Mouse (Mus musculus) left cerebral cortex, adult 2 months (tissue): ENCODE data around the gene Ptx4. TPM values are rescaled to one million over a fixed set of nuclear protein-coding genes. Genes with fewer than 3 reads are reported as not detected.
"Not testable (repeated sequence)": the region's sequence is repeated elsewhere in the genome, so short reads cannot be mapped to it uniquely, and the experiment has no call there.

ENCODE experiments used
- DNase-seq, 2 experiments: peaks; one replicate each; pipeline ENCODE4 v3.0.0; 2021 to 2022; ENCODE audit warnings: low spot score in 2 of 2, mixed read lengths in 1 of 2; ENCODE audit errors: extremely low spot score in 1 of 2
- H3K27ac ChIP-seq: fragments of 200-600 bp; 2 replicates; pipeline ENCODE4 v1.8.1; 2022
- H3K4me3 ChIP-seq: fragments of 200-600 bp; 2 replicates; pipeline ENCODE4 v1.8.1; 2022
- CTCF ChIP-seq: fragments of 200-600 bp; IDR thresholded peaks from 2 replicates; pipeline ENCODE4 v1.8.1; 2022; ENCODE audit warnings: antibody characterized with exemption, mild to moderate bottlenecking, moderate library complexity
- intact Hi-C: fragments of 180-260 bp; cut with DNase I; formaldehyde crosslinking; loops from one replicate; pipeline ENCODE4 v1.15.1; 2025
- total RNA-seq, 2 experiments: library from RNA; stranded (reverse); gene quantifications; 2 replicates each; pipeline ENCODE4 v1.2.3; 2021

Gene Ptx4
- total RNA-seq, 2 experiments from 2014 or later, result 0.33 to 0.63 TPM

DNA sequence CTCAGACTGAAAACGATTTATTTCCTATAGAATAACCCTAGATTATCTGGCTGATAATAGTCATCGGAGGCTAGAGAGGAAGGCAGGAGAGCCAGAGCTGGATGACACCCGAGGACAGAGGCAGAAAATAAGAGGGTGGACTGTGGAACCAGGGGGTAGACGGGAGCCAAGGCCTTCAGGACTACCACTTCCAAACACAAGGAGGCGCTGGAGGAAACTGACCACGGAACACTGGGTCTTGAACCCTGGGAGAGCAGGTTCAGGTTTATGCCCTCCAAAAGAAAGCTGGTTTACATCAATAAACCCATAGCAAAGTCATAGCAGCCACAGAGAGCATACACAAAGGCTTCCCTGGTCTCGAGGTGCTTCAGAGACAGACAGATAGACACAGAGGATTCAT, 3.4 kb downstream of the Ptx4 start:
- H3K4me3 ChIP-seq, result no peak overlapping the region
- peak; percentile 24 for TF ChIP-seq CTCF
- no peak for DNase-seq
- H3K27ac ChIP-seq, result no peak overlapping the region
- intact Hi-C loops, result no loop called here

DNA sequence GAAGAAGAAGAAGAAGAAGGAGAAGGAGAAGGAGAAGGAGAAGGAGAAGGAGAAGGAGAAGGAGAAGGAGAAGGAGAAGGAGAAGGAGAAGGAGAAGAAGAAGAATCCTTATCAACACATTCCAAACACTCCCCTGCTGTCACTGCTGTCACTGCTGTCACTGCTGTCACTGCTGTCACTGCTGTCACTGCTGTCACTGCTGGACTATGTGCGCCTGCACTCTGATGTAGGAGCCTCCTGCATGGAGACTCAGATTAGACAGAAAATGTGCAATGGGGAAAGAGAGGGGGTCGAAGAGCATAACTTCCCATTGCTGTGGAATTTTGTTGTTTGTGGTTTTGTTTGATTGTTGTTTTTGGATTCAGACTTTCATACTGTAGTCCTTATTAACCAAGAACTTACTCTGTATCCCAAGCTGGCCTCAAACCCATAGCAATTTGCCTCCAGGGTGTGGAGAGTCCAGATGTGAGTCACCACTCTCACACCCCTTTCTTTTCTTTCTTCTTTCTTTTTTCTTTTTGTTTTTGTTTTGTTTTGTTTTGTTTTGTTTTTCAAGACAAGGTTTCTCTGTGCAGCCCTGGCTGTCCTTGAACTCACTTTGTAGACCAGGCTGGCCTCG, 5.0 kb downstream of the Ptx4 start:
- intact Hi-C loops, H3K27ac ChIP-seq, DNase-seq, H3K4me3 ChIP-seq: not testable (repeated sequence)

DNA sequence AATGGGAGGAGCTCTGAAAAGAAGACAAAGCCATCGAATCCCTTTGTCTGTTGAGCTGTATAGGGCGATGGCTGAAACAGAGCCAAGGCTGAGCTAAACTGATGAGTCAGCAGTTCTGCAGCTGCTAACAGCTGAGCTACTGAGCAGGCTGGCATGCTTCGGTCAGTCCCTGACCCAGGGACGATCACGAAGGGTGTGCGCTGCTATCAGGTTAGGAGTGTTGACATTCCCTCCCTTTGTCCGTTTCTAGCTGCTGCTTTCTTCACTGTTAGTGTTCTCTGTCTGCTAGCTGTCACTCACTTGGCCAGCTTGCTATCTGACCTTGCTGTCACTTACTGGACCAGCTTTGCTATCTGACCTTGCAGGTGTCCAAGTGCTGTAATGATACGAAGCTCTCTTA, 6.5 kb downstream of the Ptx4 start:
- DNase-seq, result no peak
- Histone ChIP-seq H3K27ac (no peak overlapping the region), H3K4me3 (no peak overlapping the region)
- intact Hi-C loops, result no loop called here
- TF ChIP-seq CTCF, result no peak

DNA sequence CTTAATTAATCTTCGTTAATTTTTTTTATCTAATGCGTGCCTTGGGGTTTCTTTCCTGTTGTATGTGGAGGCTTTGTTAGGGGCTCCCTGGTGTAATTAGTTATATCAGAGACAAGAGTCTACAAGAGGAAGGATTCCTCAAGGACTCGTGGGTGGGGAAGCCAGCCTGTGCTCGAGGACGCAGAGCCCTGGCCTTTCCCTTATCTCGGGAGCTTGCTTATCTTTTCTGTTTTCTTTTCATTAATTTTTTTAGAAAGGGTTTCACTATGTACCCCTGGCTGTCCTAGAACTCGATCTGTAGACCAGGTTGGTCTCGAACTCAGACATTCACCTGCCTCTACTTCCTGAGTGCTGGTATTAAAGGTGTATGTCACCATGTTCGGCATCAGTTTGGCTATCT, 7.1 kb downstream of the Ptx4 start:
- H3K4me3 ChIP-seq, result no peak overlapping the region
- intact Hi-C loops, result no loop called here
- DNase-seq, result no peak
- no peak for TF ChIP-seq CTCF
- no peak overlapping the region for H3K27ac ChIP-seq

DNA sequence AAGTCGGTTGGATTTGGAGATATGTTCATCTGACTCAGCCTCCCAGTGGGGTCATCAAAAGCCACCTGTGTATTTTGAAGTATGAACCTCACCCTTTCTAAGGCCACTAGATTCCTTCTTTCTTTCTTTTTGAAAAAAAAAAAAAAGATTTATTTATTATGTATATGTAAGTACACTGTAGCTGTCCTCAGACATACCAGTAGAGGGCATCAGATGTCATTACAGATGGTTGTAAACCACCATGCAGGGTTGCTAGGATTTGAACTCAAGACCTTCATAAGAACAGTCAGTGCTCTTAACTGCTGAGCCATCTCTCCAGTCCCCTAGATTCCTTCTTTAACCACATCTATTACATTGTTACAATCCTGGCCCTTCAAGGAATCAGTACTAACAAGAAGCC, 9.5 kb downstream of the Ptx4 start:
- intact Hi-C loops, result no loop called here
- DNase-seq, result no peak
- no peak overlapping the region for H3K4me3 ChIP-seq
- peak; percentile 20 for TF ChIP-seq CTCF
- H3K27ac ChIP-seq, result no peak overlapping the region

DNA sequence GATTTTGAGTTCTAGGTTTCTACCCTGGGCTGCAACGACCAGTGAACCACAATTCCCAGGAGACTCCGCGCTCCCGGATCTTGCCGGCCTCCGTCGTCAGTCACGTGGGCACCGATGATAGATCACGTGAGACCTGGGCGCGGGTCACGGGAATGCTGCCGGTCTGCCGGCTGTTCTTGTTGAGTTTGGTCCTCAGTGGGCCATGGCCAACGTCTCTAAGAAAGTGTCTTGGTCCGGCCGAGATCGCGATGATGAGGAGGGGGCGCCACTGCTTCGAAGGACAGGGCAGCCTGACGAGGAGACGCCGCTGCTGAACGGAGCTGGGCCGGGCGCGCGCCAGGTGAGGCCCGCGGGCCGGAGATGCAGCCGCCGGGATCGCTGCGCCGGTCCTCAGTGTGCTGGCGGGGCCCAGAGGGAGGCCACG, 12.7 kb downstream of the Ptx4 start, which contains the start of gene Clcn7:
Gene Clcn7, plus strand, starts transcription at position 117 of the 424 bp plus-strand sequence.
- Histone ChIP-seq H3K4me3 (peak within 1 kb of the TSS; percentile 99), H3K27ac (peak within 1 kb of the TSS; percentile 81)
- no peak for TF ChIP-seq CTCF
- peak; percentile 94 to 96 for DNase-seq
- intact Hi-C loops, result loop anchor here (1.0 kb wide), 1 partner anchor 51 kb away; the partner anchor contains the start of gene BC003965

DNA sequence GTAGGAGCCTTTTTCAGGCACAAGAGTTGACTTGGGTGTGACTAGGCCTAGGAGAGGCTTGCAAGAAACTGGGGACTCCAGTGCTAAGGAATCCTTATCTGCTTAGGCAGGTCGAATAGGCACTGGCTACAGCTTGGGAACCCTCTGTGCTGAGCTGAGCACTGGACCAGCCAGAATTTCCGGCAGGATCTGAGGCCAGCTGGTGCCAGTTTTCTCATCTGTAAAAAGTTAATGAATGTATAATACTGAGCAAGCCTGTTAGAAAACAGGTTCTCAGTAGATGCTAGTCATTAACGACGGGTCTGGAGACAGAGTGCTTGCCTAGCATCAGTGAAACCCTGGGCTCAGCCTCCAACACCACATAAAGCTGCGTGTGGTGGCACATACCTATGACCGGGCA, 15.1 kb downstream of the Ptx4 start:
- DNase-seq, result no peak
- H3K4me3 ChIP-seq, result no peak overlapping the region
- H3K27ac ChIP-seq, result no peak overlapping the region
- intact Hi-C loops, result no loop called here
- no peak for TF ChIP-seq CTCF

DNA sequence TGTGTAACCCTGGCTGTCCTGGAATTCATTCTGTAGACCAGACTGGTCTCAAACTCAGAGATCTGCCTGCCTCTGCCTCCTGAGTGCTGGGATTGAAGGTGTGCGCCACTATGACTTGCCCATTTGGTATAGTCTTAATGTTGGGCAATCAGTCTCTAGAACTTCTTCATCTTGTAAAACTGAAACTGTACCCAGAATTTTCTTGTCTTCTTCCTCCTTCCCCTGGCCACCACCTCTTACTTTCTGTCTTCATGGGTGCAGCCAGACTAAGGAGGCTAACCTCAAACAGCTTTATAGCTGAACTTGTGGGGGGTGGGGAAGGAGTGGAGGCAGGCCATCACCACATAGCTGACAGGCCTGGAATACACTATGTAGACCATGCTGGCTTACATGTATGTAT, 18.2 kb downstream of the Ptx4 start:
- no peak for DNase-seq
- Histone ChIP-seq H3K4me3 (no peak overlapping the region), H3K27ac (no peak overlapping the region)
- intact Hi-C loops, result no loop called here
- TF ChIP-seq CTCF, result no peak

DNA sequence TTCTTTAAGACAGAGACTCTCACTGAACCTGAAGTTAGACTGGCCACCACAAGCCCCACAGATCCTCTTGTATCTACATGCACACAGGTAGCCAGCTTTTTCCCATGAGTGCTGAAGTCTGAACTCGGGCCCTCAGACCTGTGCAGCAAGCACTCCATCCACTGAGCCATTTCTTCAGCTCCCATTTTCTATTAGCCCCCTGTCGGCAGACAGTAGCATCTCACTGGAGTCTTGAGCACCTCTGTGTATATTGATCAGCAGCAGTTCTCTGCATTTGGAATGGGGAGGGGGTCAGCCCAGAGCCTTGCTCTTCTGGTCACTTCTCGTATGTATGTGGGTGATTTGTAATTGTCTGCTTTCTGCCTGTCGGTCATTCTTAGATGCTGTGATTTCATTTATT, 19.4 kb downstream of the Ptx4 start:
- intact Hi-C loops, result no loop called here
- Histone ChIP-seq H3K4me3 (no peak overlapping the region), H3K27ac (no peak overlapping the region)
- DNase-seq, result no peak
- peak; percentile 41 for TF ChIP-seq CTCF

DNA sequence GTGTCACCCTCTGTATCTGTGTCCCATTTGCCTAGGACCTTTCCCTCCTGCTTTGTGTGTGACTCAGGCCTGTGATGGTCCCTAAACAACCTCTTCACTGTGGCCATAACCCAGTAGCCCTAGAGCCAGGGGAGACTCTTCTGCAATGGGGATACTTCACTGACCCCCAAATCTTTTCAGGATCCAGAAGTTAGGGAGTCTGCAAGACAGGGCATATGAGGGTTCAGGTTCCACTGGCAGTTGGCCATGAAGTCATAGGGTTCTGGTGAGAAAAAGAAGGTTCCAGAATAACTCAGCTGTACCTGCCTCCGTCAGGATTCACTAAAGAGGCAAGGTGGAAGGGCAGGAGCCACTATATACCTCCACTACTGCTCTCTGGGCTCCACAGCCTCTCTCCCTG, 41.6 kb downstream of the Ptx4 start, which contains the start of gene Ccdc154:
Gene Ccdc154, plus strand, starts transcription at position 301 of the 400 bp plus-strand sequence.
- no peak within 1 kb of the TSS for H3K4me3 ChIP-seq
- no peak within 1 kb of the TSS for H3K27ac ChIP-seq
- no peak for TF ChIP-seq CTCF
- intact Hi-C loops, result no loop called here
- DNase-seq, result no peak

DNA sequence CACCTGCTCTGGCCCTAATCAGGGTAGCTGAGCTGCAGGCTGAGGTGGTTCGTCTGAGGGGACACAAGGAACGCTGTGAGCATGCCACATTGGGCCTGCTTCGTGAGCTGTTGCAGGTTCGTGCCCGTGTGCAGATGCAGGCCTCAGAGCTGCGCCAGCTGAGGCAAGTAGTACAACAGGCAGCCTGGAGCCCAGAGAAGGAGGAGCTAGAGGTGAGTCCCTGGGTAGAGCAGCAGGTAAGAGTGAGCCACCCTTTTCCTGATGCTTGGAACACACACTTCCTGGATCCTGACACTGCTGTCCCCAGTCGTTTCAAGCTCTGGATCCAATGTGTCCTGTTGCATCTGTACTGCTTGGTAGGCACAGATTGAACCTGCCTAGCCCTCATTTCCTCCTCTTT, 42.8 kb downstream of the Ptx4 start:
- no peak for DNase-seq
- no peak for TF ChIP-seq CTCF
- no peak overlapping the region for H3K4me3 ChIP-seq
- no peak overlapping the region for H3K27ac ChIP-seq
- intact Hi-C loops, result no loop called here

DNA sequence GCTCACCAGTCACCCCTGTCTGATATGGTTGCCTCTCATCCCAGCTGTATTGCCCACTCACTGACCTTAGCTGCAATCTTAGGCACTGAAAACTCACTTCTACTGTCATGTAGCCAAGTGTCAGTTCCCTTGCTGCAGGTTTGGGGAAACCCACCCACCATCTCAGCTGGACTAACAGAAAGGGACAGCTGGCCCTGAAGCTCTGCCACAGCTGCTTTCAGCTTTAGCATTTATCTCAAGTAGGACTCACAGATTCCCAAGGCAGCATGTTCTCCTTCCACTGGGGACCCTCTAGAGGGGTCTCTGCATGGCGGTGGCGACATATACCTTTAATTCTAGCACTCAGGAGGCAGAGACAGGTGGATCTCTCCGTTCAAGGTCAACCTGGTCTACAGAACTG, 44.2 kb downstream of the Ptx4 start:
- no peak for DNase-seq
- intact Hi-C loops, result no loop called here
- H3K4me3 ChIP-seq, result no peak overlapping the region
- no peak overlapping the region for H3K27ac ChIP-seq
- TF ChIP-seq CTCF, result no peak

DNA sequence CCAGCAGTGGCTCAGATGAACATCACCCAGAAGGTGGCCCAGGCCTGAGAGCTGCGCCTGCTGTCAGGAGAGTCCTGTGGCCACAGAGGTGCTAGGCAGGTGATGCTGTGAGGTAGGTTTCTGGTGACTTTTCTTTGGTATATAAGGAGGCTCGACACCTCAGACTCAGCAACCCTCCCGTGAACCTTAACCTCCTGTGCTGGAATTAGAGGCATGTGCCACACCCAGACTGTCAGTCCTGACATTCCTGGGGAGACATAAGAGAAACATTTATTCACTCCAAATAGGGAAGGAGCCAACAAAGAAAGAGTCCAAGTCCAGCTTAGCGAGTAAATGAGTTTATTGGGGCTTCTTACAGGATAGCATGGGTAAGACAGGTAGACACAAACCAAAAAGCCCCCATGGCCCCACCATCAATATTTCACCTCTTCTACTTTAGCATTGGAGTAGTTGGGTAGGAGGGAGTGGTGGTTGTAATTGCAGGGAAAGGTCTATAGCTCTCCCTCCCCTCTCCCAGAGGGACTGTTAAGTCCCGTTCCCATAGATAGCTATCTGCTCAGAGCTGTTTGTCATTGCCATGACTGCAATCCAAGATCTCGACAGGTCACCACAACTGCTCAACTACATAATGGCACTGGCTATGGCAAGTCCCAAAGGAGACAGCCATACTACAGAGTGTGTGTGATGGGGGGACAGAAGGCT, 45.6 kb downstream of the Ptx4 start:
- no peak for TF ChIP-seq CTCF
- intact Hi-C loops, result no loop called here
- Histone ChIP-seq H3K4me3 (no peak overlapping the region), H3K27ac (no peak overlapping the region)
- DNase-seq, result no peak
